Mouse (Mus musculus) splenic B cell, adult 2 months (primary cell): ENCODE measurements around the gene Taf1c.

Source experiments
- DNase-seq: peaks from one replicate; pipeline ENCODE4 v3.0.0-alpha.2; 2011; ENCODE audit warnings: low read depth, low spot score
- H3K27me3 ChIP-seq: 2 replicates; pipeline ENCODE4 v1.6.1; 2012; ENCODE audit warnings: mild to moderate bottlenecking, low read length, moderate library complexity, mixed read lengths; ENCODE audit not compliant: control insufficient read depth, poor library complexity, insufficient read depth, severe bottlenecking
- H3K36me3 ChIP-seq: 2 replicates; pipeline ENCODE4 v1.6.1; 2012; ENCODE audit warnings: mild to moderate bottlenecking, low read length, moderate library complexity, mixed read lengths; ENCODE audit not compliant: control insufficient read depth, poor library complexity, insufficient read depth, severe bottlenecking

Gene Taf1c

GRCm38 (mm10) chr8:119616358-119616757, 11.3 kb upstream of the Taf1c start:
- no peak for DNase-seq
- no peaks in the 10 kb centered on the region for H3K36me3 ChIP-seq
- no peaks in the 10 kb centered on the region for H3K27me3 ChIP-seq

- Histone ChIP-seq H3K36me3 (no peaks in the 10 kb centered on the region), H3K27me3 (no peaks in the 10 kb centered on the region)
- no peak for DNase-seq
These were observed 10.1 kb upstream of the Taf1c start for GRCm38 (mm10) chr8:119615096-119615495.

- no peak for DNase-seq
- H3K36me3 ChIP-seq = no peaks in the 10 kb centered on the region
- no peaks in the 10 kb centered on the region for H3K27me3 ChIP-seq
These were observed 7.4 kb upstream of the Taf1c start, which contains the start of gene Adad2 for GRCm38 (mm10) chr8:119612471-119612870. Gene Adad2 (plus strand): TSS chr8:119612747.

- DNase-seq = peak; percentile 58
- no peaks in the 10 kb centered on the region for H3K27me3 ChIP-seq
These were observed 1.2 kb upstream of the Taf1c start for GRCm38 (mm10) chr8:119606224-119606623.

GRCm38 (mm10) chr8:119604398-119604803, 621 bp downstream of the Taf1c start:
- H3K36me3 ChIP-seq = peaks cover 1% of the 10 kb centered on the region
- no peak for DNase-seq
- no peaks in the 10 kb centered on the region for H3K27me3 ChIP-seq

More at GRCm38 (mm10) chr8:119606224-119606623, 1.2 kb upstream of the Taf1c start:
- peaks cover 1% of the 10 kb centered on the region; the same call in 1 of the 2 replicates for H3K36me3 ChIP-seq

GRCm38 (mm10) chr8:119603771-119604170, 1.3 kb downstream of the Taf1c start:
- DNase-seq = no peak
- H3K27me3 ChIP-seq = no peaks in the 10 kb centered on the region
- H3K36me3 ChIP-seq = peaks cover 1% of the 10 kb centered on the region

GRCm38 (mm10) chr8:119591456-119591855, 13.6 kb downstream of the Taf1c start:
- no peak for DNase-seq
- Histone ChIP-seq H3K36me3 (no peaks in the 10 kb centered on the region), H3K27me3 (no peaks in the 10 kb centered on the region)

- no peaks in the 10 kb centered on the region for H3K36me3 ChIP-seq
- no peak for DNase-seq
- no peaks in the 10 kb centered on the region for H3K27me3 ChIP-seq
These were observed 14.7 kb downstream of the Taf1c start for GRCm38 (mm10) chr8:119590348-119590747.

- no peak for DNase-seq
- Histone ChIP-seq H3K27me3 (no peaks in the 10 kb centered on the region), H3K36me3 (no peaks in the 10 kb centered on the region)
These were observed 16.2 kb downstream of the Taf1c start for GRCm38 (mm10) chr8:119588844-119589243.

- H3K27me3 ChIP-seq = no peaks in the 10 kb centered on the region
- no peak for DNase-seq
- no peaks in the 10 kb centered on the region for H3K36me3 ChIP-seq
These were observed 16.7 kb downstream of the Taf1c start for GRCm38 (mm10) chr8:119588321-119588720.

- Histone ChIP-seq H3K27me3 (no peaks in the 10 kb centered on the region), H3K36me3 (no peaks in the 10 kb centered on the region)
- peak; percentile 73 for DNase-seq
These were observed 19.1 kb downstream of the Taf1c start for GRCm38 (mm10) chr8:119585901-119586300.

GRCm38 (mm10) chr8:119580441-119581161, 24.4 kb downstream of the Taf1c start:
- no peaks in the 10 kb centered on the region for H3K27me3 ChIP-seq
- no peaks in the 10 kb centered on the region for H3K36me3 ChIP-seq
- no peak for DNase-seq

- H3K27me3 ChIP-seq = no peaks in the 10 kb centered on the region
- no peaks in the 10 kb centered on the region for H3K36me3 ChIP-seq
- DNase-seq = no peak
These were observed 25.9 kb downstream of the Taf1c start for GRCm38 (mm10) chr8:119579096-119579495.

GRCm38 (mm10) chr8:119575366-119575726, 29.7 kb downstream of the Taf1c start:
- no peaks in the 10 kb centered on the region for H3K36me3 ChIP-seq
- no peak for DNase-seq
- no peaks in the 10 kb centered on the region for H3K27me3 ChIP-seq

GRCm38 (mm10) chr8:119574437-119575365, 30.3 kb downstream of the Taf1c start, which contains the start of the genes Hsdl1 and Dnaaf1:
Gene Hsdl1 (minus strand): TSS chr8:119575183.
Gene Dnaaf1 (plus strand): TSS chr8:119575235.
- Histone ChIP-seq H3K27me3 (no peaks in the 10 kb centered on the region), H3K36me3 (no peaks in the 10 kb centered on the region)
- DNase-seq = peak; percentile 96
